Mouse (Mus musculus): ENCODE measurements at regions not wholly inside any gene's neighbourhood (a gene's known extent, or its start where the extent isn't known, plus 50 kb on each side); places are given as distances from the start of the nearest gene placed in this dataset.

- ATAC-seq (replicated peaks), result no peak
- H3K36me3 ChIP-seq (replicated peaks), result no peaks in the 10 kb centered on the region
- no peak overlapping the region for H3K27ac ChIP-seq
- H3K4me2 ChIP-seq, result no peak overlapping the region
- no peak overlapping the region for H3K9ac ChIP-seq
- no peaks in the 10 kb centered on the region for H3K27me3 ChIP-seq (replicated peaks)
- no peaks in the 10 kb centered on the region for H3K9me3 ChIP-seq
- no peak overlapping the region for H3K4me3 ChIP-seq
- WGBS, result 97% methylated on average over 1 of the region's 1 CpGs
- no peaks in the 10 kb centered on the region for H3K4me1 ChIP-seq
Observed at GRCm38 (mm10) chr3:21218936-21219335, 852.0 kb upstream of the Agtr1b start.

- WGBS, result 87% methylated on average over 2 of the region's 2 CpGs
- Histone ChIP-seq H3K4me3 (no peak overlapping the region), H3K27ac (no peak overlapping the region), H3K27me3 (replicated peaks) (no peaks in the 10 kb centered on the region), H3K9ac (no peak overlapping the region), H3K9me3 (no peaks in the 10 kb centered on the region), H3K4me1 (no peaks in the 10 kb centered on the region), H3K36me3 (replicated peaks) (no peaks in the 10 kb centered on the region), H3K4me2 (no peak overlapping the region)
- no peak for ATAC-seq (replicated peaks)
Observed at GRCm38 (mm10) chr3:21241184-21241583, 835.3 kb upstream of the Tbl1xr1 start.

- Histone ChIP-seq H3K4me3 (no peak overlapping the region), H3K4me1 (no peaks in the 10 kb centered on the region), H3K9ac (no peak overlapping the region), H3K36me3 (replicated peaks) (no peaks in the 10 kb centered on the region), H3K4me2 (no peak overlapping the region), H3K9me3 (no peaks in the 10 kb centered on the region), H3K27me3 (replicated peaks) (no peaks in the 10 kb centered on the region), H3K27ac (no peak overlapping the region)
- ATAC-seq (replicated peaks), result no peak
- WGBS, result 96% methylated on average over 1 of the region's 1 CpGs
Observed at GRCm38 (mm10) chr3:21256129-21256760, 820.2 kb upstream of the Tbl1xr1 start.

GRCm38 (mm10) chr3:21263317-21263716 is 813.1 kb upstream of the Tbl1xr1 start:
- Histone ChIP-seq H3K4me1 (no peaks in the 10 kb centered on the region), H3K27ac (no peak overlapping the region), H3K4me3 (no peak overlapping the region), H3K9ac (no peak overlapping the region), H3K4me2 (no peak overlapping the region), H3K27me3 (replicated peaks) (no peaks in the 10 kb centered on the region), H3K9me3 (no peaks in the 10 kb centered on the region), H3K36me3 (replicated peaks) (no peaks in the 10 kb centered on the region)
- WGBS, result 95% methylated on average over 2 of the region's 2 CpGs
- no peak for ATAC-seq (replicated peaks)

DNA sequence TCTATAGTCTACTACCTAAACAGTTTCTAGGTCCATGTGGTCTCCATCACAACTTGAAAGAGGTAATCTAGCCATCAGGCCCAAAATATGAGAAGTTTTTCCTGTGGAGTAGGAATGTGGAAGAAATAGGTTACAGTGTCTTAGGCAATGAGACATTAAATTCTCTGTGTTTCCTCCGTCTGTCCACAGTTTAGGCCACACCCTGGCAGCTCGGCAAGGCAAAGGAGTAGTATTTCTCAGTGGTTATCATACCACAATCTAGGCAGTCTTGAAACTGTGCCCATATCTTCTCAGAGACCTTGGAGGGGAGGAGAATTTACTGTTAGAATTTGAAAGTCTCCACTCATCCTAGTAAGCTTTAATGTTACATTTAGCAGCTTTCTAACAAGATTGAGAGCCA is 811.0 kb upstream of the Tbl1xr1 start:
- no peak for ATAC-seq (replicated peaks)
- H3K4me2 ChIP-seq, result no peak overlapping the region
- no peak overlapping the region for H3K9ac ChIP-seq
- WGBS, result 85% methylated on average over 2 of the region's 2 CpGs
- H3K4me3 ChIP-seq, result no peak overlapping the region
- no peak overlapping the region for H3K27ac ChIP-seq
- no peaks in the 10 kb centered on the region for H3K9me3 ChIP-seq
- no peaks in the 10 kb centered on the region for H3K36me3 ChIP-seq (replicated peaks)
- no peaks in the 10 kb centered on the region for H3K27me3 ChIP-seq (replicated peaks)
- no peaks in the 10 kb centered on the region for H3K4me1 ChIP-seq

DNA sequence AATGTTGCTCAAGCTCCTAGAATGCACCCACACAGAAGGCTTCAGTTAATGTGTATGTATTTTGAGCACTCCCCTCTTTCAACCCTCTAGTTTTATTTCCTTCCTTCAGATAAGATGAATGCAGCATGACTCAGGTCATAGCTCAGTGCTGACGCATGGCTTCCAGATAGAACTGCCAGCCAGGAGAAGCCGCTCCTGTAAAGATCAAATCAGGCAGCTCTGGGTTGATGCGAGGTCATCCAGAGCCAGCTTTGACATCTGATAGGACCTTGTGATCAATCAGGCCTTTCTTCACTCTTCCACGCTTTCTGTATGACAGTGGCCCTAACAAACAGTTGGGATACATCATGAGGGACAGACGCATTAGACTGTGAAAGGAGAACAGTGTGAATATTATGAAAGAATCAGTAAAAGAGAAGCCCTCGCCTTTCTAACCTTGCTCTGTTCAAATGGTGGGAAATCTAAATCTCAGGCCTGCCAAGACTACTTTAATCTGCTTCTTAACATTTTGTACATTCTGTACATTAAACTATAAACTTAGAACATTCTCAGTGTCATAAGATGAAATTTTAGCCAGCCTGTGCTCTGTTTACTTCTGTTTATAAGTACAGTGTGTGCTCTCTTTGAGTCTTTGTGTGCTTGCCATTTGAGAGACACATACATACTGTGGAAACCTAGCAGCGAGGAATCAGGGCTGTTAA is 807.9 kb upstream of the Tbl1xr1 start:
- Histone ChIP-seq H3K4me2 (no peak overlapping the region), H3K36me3 (replicated peaks) (no peaks in the 10 kb centered on the region), H3K4me1 (no peaks in the 10 kb centered on the region), H3K4me3 (no peak overlapping the region), H3K27me3 (replicated peaks) (no peaks in the 10 kb centered on the region), H3K27ac (no peak overlapping the region), H3K9me3 (no peaks in the 10 kb centered on the region), H3K9ac (no peak overlapping the region)
- ATAC-seq (replicated peaks), result no peak
- 87% methylated on average over 7 of the region's 7 CpGs for WGBS

DNA sequence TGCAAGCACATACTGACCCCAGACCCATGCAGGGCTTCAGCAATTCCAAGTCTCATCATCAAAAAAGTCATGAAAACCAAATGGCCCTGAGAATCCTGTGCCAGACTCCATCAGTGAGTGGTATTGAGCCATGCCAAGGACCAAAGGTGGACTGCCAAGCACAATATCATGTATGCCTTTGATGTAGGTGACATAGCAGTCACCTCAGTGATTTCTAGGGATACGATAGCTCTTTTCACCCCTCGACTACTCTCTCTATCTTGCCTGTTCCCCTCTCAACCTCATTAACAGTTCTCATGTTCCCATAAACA is 807.4 kb upstream of the Tbl1xr1 start:
- Histone ChIP-seq H3K9me3 (no peaks in the 10 kb centered on the region), H3K27ac (no peak overlapping the region), H3K9ac (no peak overlapping the region), H3K27me3 (replicated peaks) (no peaks in the 10 kb centered on the region), H3K4me1 (no peaks in the 10 kb centered on the region), H3K4me3 (no peak overlapping the region), H3K36me3 (replicated peaks) (no peaks in the 10 kb centered on the region), H3K4me2 (no peak overlapping the region)
- no peak for ATAC-seq (replicated peaks)
- WGBS, result 86% methylated on average over 2 of the region's 2 CpGs

DNA sequence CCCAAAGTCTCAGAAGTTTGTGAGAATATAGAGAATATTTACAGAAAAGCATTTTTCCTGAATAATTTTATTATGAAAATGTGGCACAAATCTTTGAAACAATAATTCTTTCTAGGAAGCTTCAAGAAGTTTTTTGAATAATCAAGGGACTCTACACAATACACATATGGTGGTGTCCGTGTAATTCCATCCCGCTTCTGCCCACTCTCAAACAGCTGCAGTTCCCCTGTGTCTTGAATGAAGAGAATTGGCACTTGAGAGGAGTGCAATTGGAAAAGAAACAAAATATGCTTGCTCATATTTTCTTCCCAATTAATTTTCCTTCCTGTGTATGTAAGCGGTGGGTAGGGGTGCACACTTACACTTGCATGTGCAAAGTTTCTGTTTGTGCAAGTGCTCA is 805.7 kb upstream of the Tbl1xr1 start:
- WGBS, result 84% methylated on average over 3 of the region's 3 CpGs
- Histone ChIP-seq H3K4me2 (no peak overlapping the region), H3K9ac (no peak overlapping the region), H3K27ac (no peak overlapping the region), H3K9me3 (no peaks in the 10 kb centered on the region), H3K27me3 (replicated peaks) (no peaks in the 10 kb centered on the region), H3K4me1 (no peaks in the 10 kb centered on the region), H3K36me3 (replicated peaks) (no peaks in the 10 kb centered on the region), H3K4me3 (no peak overlapping the region)
- ATAC-seq (replicated peaks), result no peak

DNA sequence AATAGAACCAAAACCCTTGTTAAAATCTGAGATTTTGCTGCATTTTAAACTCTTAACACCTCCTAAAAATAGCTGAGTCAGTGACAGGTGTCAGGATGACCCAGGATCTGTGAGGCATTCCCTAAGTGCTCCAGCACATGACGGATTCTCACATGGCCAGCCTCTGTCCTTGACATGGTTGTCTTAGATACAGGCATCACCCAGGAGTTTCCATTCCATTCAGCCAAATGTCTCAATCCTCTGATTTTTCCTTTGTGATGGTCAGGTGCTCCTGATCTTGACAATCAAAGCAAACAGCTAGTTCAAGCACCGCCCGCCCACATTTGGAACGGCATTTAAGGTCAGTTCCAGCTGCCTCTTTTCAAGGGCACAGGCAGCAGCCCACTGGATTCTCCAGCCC is 804.2 kb upstream of the Tbl1xr1 start:
- H3K27me3 ChIP-seq (replicated peaks), result no peaks in the 10 kb centered on the region
- H3K4me2 ChIP-seq, result no peak overlapping the region
- no peak for ATAC-seq (replicated peaks)
- no peak overlapping the region for H3K27ac ChIP-seq
- no peaks in the 10 kb centered on the region for H3K36me3 ChIP-seq (replicated peaks)
- no peak overlapping the region for H3K9ac ChIP-seq
- H3K4me1 ChIP-seq, result no peaks in the 10 kb centered on the region
- no peak overlapping the region for H3K4me3 ChIP-seq
- no peaks in the 10 kb centered on the region for H3K9me3 ChIP-seq
- 81% methylated on average over 4 of the region's 4 CpGs for WGBS

- whole genome bisulfite sequencing, result 51% methylated on average over 1 of the region's 1 CpGs
- Histone ChIP-seq H3K27ac (no peak overlapping the region), H3K9me3 (no peaks in the 10 kb centered on the region), H3K36me3 (replicated peaks) (no peaks in the 10 kb centered on the region), H3K4me2 (no peak overlapping the region), H3K4me1 (no peaks in the 10 kb centered on the region; the same call in 1 of the 2 replicates), H3K4me3 (no peak overlapping the region), H3K27me3 (replicated peaks) (no peaks in the 10 kb centered on the region), H3K9ac (no peak overlapping the region)
- peak; percentile 79; the same call in 1 of the 2 replicates for ATAC-seq (replicated peaks)
Observed at GRCm38 (mm10) chr3:21292774-21293173, 783.7 kb upstream of the Tbl1xr1 start.

DNA sequence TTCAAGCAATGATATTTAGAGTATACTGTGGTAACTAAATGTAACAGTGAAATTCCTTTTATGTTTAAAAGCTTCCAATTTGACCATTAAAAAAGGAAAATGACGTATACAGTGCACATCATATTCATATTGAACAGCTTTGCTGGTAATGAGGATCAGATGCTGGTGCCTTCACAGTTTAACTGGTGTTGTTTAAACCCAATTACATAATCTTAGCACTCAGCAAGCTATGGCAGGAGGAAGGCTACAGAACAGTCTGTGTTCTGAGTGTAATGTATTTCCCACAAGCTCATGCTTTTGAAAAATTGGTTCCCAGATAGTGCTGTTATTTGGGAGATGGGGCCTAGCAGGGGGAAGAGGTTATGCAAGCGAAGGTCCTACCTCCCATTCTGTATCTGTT is 783.1 kb upstream of the Tbl1xr1 start:
- Histone ChIP-seq H3K9ac (no peak overlapping the region), H3K4me3 (no peak overlapping the region), H3K4me1 (no peaks in the 10 kb centered on the region; the same call in 1 of the 2 replicates), H3K4me2 (no peak overlapping the region), H3K36me3 (replicated peaks) (no peaks in the 10 kb centered on the region), H3K27me3 (replicated peaks) (no peaks in the 10 kb centered on the region), H3K27ac (no peak overlapping the region), H3K9me3 (no peaks in the 10 kb centered on the region)
- whole genome bisulfite sequencing, result 78% methylated on average over 2 of the region's 2 CpGs
- no peak for ATAC-seq (replicated peaks)

DNA sequence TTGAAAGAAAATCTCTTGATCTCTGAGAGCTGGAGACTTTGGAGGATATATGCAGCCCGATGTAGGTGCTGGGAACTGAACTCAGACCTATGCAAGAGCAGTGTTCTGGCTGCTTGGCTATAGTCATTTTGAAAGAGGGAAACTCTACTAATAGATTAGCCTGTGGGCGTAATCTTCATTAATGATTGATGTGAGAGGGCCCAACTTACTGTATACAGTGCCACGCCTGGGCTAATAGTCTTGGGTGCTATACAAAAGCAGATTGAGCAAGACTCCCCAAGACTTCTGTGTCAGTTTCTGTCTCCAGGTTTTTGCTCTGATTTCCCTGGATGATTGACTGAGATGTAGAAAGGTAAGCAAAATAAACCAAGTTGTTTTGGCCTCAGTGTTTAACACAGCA is 781.7 kb upstream of the Tbl1xr1 start:
- no peaks in the 10 kb centered on the region for H3K27me3 ChIP-seq (replicated peaks)
- H3K9me3 ChIP-seq, result no peaks in the 10 kb centered on the region
- H3K9ac ChIP-seq, result no peak overlapping the region
- H3K4me2 ChIP-seq, result no peak overlapping the region
- no peak overlapping the region for H3K4me3 ChIP-seq
- WGBS, result 92% methylated on average over 3 of the region's 3 CpGs
- no peaks in the 10 kb centered on the region for H3K36me3 ChIP-seq (replicated peaks)
- no peaks in the 10 kb centered on the region; the same call in 1 of the 2 replicates for H3K4me1 ChIP-seq
- H3K27ac ChIP-seq, result no peak overlapping the region
- ATAC-seq (replicated peaks), result no peak

DNA sequence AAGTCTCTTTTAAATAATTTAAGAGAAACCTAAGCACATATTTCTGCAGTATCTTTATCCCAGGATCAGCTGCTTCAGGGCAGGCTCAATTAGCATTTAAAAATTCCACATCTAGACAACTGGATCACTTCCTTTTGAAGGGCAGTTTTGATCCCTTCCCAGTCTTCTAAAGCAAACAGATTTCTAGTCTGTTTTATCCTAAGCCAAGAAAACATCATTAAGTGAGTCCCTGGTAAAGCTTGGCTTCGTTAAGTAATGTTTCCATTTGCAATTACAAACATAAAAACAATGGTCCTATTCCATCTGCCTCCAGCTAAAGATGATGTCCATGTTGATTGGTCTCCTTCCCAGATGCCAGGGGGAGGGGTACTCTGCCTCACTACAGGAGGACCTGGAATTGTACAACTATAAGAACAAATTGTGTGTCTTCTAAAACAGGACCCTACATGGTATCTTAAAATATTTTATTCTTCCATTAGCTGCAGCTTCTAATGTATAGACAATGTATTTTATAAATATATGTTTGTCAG is 779.8 kb upstream of the Tbl1xr1 start:
- ATAC-seq (replicated peaks), result no peak; the same call in 1 of the 2 replicates
- Histone ChIP-seq H3K9ac (no peak overlapping the region), H3K4me3 (no peak overlapping the region), H3K36me3 (replicated peaks) (no peaks in the 10 kb centered on the region), H3K27ac (no peak overlapping the region), H3K9me3 (no peaks in the 10 kb centered on the region), H3K4me2 (no peak overlapping the region), H3K27me3 (replicated peaks) (no peaks in the 10 kb centered on the region), H3K4me1 (no peaks in the 10 kb centered on the region; the same call in 1 of the 2 replicates)
- WGBS, result 19% methylated on average over 1 of the region's 1 CpGs
